Mouse (Mus musculus) c-Kit-positive CD71-positive TER-119-negative erythroid progenitor cells, embryonic 14.5 days (primary cell): ENCODE measurements around the gene Cckbr.

ENCODE experiments used
- DNase-seq: peaks from one replicate; pipeline ENCODE4 v3.0.0-alpha.2; 2013; ENCODE audit warnings: low read depth

The Cckbr gene

DNA sequence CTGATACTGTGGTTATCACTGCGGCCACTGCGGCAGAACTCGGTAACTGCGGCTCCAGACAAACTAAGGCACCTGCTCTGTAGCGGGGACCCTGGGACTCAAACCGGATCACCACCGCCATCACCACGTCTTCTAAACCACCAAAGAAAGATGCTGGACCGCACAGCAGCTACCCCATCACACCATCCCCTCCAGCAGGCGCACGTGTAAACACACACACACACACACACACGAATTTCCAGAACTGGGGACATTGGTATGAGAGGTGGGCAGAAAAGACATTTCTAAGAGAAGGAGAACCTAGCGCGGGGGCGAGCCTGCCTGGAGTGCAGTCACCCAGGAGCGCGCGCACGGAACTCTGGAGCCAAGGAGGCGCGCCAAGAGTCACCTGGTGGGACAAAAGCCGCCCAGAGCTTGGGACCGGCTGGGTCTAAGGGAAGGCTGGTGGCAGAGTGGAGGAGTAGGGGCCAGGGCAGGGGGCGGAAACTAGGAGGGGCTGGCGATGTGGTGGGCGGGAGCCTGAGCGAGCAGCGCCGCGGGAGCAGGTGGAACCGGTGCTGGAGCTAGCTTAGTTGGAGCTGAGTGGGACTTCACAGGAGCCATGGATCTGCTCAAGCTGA, at the start of gene Cckbr:
Gene Cckbr, plus strand, starts transcription at position 308 of the 620 bp plus-strand sequence.
- DNase-seq = no peak

GRCm38 (mm10) chr7:105380329-105380728, 45.2 kb upstream of the Cckbr start:
- no peak for DNase-seq

GRCm38 (mm10) chr7:105387696-105388095, 37.8 kb upstream of the Cckbr start:
- DNase-seq = no peak

- no peak for DNase-seq
Measured at GRCm38 (mm10) chr7:105390236-105390635, 35.3 kb upstream of the Cckbr start.

DNA sequence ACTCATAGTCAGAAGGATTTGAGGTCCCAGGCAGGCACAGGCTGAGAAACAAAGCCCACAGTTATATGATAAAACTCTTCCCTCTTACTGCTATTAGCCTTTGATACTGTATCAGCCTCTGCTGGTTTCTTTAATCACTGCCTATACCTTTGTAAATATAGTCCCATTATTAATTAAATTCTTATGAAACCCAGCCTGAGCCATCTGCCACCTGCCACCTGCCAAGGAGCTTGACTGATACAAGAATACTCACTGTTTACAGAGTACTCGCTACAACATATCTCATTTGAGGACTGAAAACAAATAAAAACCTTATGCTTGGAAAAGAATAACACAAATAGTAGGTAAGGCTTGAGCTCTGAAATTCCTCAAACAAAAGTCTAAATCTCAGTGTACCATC, 30.9 kb upstream of the Cckbr start:
- no peak for DNase-seq

- no peak for DNase-seq
Measured at GRCm38 (mm10) chr7:105395131-105395820, 30.3 kb upstream of the Cckbr start.

DNA sequence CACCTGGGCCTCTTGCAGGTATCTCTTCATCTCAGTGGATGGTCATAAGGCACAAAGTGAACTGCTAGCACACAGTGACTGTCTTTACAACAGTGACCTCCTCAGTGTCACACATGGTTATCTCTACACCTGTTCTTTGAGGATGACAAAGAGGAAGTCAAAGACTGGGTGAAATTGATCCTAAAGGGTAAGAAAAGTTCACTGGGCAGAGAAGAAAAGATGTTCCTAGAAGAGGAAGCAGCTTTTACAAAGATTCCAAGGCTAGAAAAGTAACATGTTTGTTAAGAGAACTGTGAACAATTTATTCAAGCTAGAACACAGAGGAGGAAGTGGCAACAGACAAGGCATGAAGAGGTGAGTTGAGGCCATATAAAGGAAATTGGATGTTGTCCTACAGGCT, 29.4 kb upstream of the Cckbr start:
- DNase-seq = no peak

GRCm38 (mm10) chr7:105399058-105399934, 26.2 kb upstream of the Cckbr start:
- DNase-seq = peak; percentile 11

DNA sequence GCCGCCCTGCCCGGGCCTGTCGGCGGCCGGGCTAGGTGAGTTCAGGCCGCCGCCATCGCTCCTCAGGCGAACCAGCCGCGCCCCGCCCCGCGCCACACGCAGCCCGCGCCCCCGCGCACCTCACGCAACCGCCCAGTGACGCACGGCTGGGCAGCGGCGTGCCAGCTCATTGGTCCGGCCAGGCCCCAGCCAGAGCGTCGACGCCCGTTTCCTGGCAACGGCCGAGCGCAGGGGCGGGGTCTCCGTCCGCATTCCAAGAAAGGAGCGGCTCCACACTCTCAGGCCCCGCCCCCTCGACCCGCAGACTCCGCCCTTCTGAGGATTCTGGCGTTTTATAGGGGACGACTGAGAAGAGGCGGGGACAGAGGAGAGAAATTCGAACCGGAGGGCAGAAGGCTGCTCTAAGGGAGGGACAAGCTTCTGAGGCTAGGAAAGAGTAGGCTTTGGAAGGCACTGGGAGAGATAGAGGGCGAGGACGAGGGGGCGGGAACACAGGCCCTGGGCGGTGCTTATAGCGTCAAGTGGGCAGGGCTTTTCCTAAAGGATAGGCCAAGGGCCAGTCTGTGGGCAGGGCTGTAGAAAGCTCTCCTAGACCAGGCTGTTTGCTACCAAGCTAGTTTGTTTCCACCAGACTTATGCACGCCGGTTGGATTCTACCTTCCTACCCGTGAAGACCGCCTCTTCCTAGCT, 25.5 kb upstream of the Cckbr start, which contains the start of gene Fam160a2:
Gene Fam160a2, minus strand, starts transcription at position 120 of the 690 bp plus-strand sequence.
- peak; percentile 100 for DNase-seq

DNA sequence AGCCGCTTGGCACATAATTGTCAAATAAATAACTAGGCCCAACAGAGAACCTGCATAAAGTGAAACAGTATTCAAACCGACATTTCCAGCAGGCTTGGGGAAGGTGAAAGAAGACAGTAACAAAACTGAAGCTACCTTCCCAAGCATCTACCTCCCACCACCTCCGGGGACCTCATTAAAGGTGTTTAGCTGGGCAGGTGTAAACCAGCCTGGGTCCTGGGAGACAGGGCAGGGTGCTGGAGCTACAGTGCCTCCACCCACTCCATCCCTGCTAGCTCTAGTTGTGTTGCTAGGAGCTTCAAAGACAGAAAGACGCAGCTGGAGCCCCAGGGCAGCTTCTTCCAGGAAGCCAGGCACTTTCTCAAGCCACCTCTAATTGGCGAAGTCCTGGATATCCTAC, 21.3 kb upstream of the Cckbr start, which contains the start of gene Cnga4:
Gene Cnga4, plus strand, starts transcription at position 301 of the 400 bp plus-strand sequence.
- no peak for DNase-seq

DNA sequence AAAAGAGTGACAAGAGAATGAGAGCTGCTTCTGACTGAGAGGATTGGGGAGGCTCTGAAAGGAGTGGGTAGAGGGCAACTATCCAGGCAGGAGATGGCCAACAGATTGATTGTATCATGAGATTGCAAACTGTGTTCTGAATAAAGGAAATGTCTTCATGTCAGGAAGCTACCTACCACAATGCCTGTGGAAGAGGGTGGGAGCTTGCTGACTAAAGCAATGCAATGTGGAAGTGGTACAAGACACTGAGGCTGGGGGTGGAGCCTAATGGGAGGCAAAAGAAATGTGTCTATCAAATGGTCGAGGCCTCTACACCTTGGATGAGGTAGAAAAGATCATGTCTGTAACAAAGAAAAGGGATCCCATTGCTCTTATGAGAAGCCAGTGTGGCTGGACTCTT, 19.2 kb upstream of the Cckbr start:
- no peak for DNase-seq

DNA sequence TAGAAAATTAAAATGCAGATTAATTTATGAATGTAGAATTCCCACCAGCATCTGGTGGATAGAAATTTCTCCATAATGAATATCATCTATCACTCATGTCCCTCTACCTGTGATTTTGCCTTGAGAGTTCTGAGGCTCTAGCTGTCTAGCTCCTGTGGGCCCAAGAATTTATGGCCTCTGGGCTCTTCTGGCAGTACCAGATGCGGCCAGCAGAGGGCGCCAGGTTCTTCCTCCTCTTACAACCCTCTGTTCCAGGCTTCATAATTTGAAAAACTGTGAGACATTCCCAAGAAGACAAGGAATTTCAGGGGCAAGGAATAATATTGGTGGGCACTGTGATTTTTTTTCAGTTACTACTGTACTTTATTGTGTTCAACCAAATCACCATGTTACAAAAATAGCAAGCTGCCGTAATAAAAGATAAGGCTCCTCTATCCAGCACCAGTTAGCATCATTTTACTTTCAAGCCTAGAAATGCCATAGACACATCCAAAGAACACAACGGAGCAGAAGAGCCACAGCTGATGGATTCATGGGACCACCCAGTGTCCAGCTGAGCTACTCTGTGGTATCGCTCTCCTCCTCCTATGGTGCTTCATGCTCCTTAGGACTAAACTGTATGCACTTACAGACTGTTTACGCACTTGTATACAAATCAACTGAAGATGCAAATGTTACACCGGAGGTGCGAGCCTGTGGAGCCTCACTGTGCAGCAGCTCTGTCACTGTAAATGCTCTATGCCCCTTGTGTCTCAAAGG, 13.5 kb upstream of the Cckbr start:
- DNase-seq = peak; percentile 40

- DNase-seq = no peak
Measured at GRCm38 (mm10) chr7:105414385-105414784, 11.1 kb upstream of the Cckbr start.

DNA sequence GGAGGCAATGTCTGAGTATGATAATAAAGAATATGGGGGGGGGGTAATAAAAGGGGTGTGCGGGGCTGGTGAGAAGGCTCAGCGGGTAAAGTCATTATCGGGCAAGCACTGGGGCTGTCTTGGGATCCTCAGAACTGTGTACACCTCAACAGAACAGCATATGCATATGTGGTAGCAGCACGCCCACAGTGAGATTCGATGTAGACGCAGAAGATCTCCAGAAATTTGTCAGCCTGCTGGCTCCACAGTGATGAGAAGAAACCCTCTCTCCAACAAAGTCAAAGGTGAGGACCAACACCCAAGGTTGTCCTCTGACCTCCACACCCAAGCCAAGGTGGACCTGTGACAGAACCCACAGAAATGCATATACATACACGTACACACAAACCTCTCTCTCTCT, 9.0 kb upstream of the Cckbr start:
- no peak for DNase-seq

- DNase-seq = no peak
Measured at GRCm38 (mm10) chr7:105418106-105418505, 7.4 kb upstream of the Cckbr start.

GRCm38 (mm10) chr7:105420903-105421302, 4.6 kb upstream of the Cckbr start:
- DNase-seq = no peak

GRCm38 (mm10) chr7:105424368-105424767, 1.2 kb upstream of the Cckbr start:
- DNase-seq = no peak

DNA sequence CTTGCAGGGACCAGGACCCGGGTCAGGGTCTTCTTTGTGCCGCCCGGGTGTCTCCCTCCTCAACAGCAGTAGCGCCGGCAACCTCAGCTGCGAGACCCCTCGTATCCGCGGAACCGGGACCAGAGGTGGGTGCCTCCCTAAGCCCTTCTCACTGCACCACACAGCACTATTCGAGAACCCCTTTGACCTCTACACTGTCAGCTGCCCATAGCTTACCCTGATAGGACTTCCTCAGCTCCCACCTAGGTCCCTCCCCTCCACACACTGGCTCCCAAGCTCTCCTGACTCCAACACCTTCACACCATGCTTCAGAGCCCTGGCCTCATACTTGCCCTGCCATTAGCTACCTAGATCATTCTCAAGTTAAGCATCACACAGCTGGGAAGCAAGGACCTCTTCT, 520 bp downstream of the Cckbr start:
- no peak for DNase-seq

GRCm38 (mm10) chr7:105432058-105432457, 6.5 kb downstream of the Cckbr start:
- DNase-seq = no peak

DNA sequence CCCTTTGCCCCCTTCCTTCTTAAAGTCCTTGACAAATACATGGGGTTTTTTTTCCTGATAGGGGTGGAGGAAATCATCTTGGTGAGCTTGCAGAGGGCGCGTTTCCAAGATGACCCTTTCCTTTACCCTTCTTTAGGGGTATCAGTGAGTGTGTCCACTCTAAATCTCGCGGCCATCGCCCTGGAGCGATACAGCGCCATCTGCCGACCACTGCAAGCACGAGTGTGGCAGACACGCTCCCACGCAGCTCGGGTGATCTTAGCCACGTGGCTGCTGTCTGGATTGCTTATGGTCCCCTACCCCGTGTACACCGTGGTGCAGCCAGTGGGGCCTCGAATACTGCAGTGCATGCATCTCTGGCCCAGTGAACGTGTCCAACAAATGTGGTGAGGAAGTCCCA, 8.3 kb downstream of the Cckbr start:
- no peak for DNase-seq

DNA sequence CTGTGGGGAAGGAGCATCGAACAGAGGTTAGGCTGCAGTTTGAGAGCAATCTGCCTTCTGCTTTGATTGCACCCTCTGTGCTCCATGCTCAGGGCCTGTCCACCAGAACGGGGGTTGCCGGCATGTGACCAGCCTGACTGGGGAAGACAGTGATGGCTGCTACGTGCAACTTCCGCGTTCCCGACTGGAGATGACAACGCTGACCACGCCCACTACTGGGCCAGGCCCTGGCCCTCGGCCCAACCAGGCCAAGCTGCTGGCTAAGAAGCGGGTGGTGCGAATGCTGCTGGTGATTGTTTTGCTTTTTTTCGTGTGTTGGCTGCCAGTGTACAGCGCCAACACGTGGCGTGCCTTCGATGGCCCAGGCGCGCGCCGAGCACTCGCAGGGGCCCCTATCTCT, 9.3 kb downstream of the Cckbr start:
- DNase-seq = no peak
